Mouse (Mus musculus) lung, embryonic 16.5 days (tissue): ENCODE data around the gene Tmem163. TPM values are rescaled to one million over a fixed set of nuclear protein-coding genes. Genes with fewer than 3 reads are reported as not detected.

Experiments
- ATAC-seq: fragments of 200-750 bp; cut with Nextera tagmentation; 2 replicates; pipeline ENCODE4 v1.8.0; 2017; ENCODE audit warnings: low read depth, mild to moderate bottlenecking, moderate library complexity
- H3K27ac ChIP-seq: fragments of 300-500 bp; sonication (generic); 2 replicates; pipeline ENCODE4 v1.5.1; 2014; ENCODE audit warnings: mild to moderate bottlenecking, control low read depth, low read length
- H3K27me3 ChIP-seq: fragments of 300-500 bp; sonication (generic); 2 replicates; pipeline ENCODE4 v1.6.1; 2014; ENCODE audit warnings: low read depth, low read length, mixed read lengths; ENCODE audit not compliant: control insufficient read depth, insufficient read depth
- H3K36me3 ChIP-seq: fragments of 300-500 bp; sonication (generic); 2 replicates; pipeline ENCODE4 v1.6.1; 2014; ENCODE audit warnings: low read length; ENCODE audit not compliant: control insufficient read depth, insufficient read depth
- H3K4me1 ChIP-seq: fragments of 300-500 bp; sonication (generic); replicated peaks from 2 replicates; pipeline ENCODE4 v1.6.1; 2014; ENCODE audit warnings: low read length, mixed read lengths; ENCODE audit not compliant: control insufficient read depth, insufficient read depth
- H3K4me2 ChIP-seq: fragments of 300-500 bp; sonication (generic); 2 replicates; pipeline ENCODE4 v1.6.1; 2014; ENCODE audit warnings: low read depth, low read length, control low read depth
- H3K4me3 ChIP-seq: fragments of 300-500 bp; sonication (generic); 2 replicates; pipeline ENCODE4 v1.5.1; 2014; ENCODE audit warnings: mild to moderate bottlenecking, low read length, control low read depth
- H3K9ac ChIP-seq: fragments of 300-500 bp; sonication (generic); 2 replicates; pipeline ENCODE4 v1.6.1; 2014; ENCODE audit warnings: low read length, control low read depth
- H3K9me3 ChIP-seq: fragments of 300-500 bp; sonication (generic); 2 replicates; pipeline ENCODE4 v1.6.1; 2016; ENCODE audit warnings: low read length; ENCODE audit not compliant: control insufficient read depth
- WGBS: fragments of 180-500 bp; shearing (Covaris S2); extraction: QIAGEN DNeasy Blood & Tissue Kit; methylation state at CpG from one replicate; pipeline ENCODE4 v1.1.7; 2014; 5-methylcytosine and 5-hydroxymethylcytosine counted together
- polyA plus RNA-seq: library from polyadenylated mRNA; unstranded; fragments of >200 nt; fragmentation: Nextera tagmentation; extraction: Ambion mirVana; gene quantifications from 2 replicates; pipeline ENCODE4 v1.2.1, GENCODE M21; 2015

Tmem163 gene
- polyA plus RNA-seq, result 2.0 and 3.3 TPM in 2 replicates

GRCm38 (mm10) chr1:127679498-127680133, at the start of gene Tmem163:
TSS of gene Tmem163 (minus strand) at chr1:127679548.
- Histone ChIP-seq H3K9me3 (no peaks in the 10 kb centered on the region), H3K4me2 (0 out of 2 replicates have a peak within 1 kb of the TSS, but pooled peaks have one; percentile 17), H3K4me3 (no peak within 1 kb of the TSS), H3K27me3 (peaks cover 49% of the 10 kb centered on the region), H3K27ac (no peak within 1 kb of the TSS), H3K9ac (no peak within 1 kb of the TSS), H3K36me3 (no peaks in the 10 kb centered on the region), H3K4me1 (peaks cover 8% of the 10 kb centered on the region)
- ATAC-seq, result no peak
- WGBS, result 19% methylated on average over 18 of the region's 18 CpGs

GRCm38 (mm10) chr1:127729096-127729495, 49.7 kb upstream of the Tmem163 start, which contains the start of gene Acmsd:
TSS of gene Acmsd (plus strand) at chr1:127729413.
- ATAC-seq, result no peak
- H3K4me2 ChIP-seq, result no peak within 1 kb of the TSS
- peaks cover 3% of the 10 kb centered on the region for H3K9me3 ChIP-seq
- 69% methylated on average over 4 of the region's 4 CpGs for WGBS
- no peak within 1 kb of the TSS for H3K4me3 ChIP-seq
- H3K4me1 ChIP-seq, result no peaks in the 10 kb centered on the region
- H3K36me3 ChIP-seq, result no peaks in the 10 kb centered on the region
- no peak within 1 kb of the TSS for H3K9ac ChIP-seq
- H3K27me3 ChIP-seq, result no peaks in the 10 kb centered on the region
- no peak within 1 kb of the TSS for H3K27ac ChIP-seq

- Histone ChIP-seq H3K9ac (no peak overlapping the region), H3K4me3 (no peak overlapping the region), H3K4me1 (no peaks in the 10 kb centered on the region), H3K9me3 (no peaks in the 10 kb centered on the region; the same call in 1 of the 2 replicates), H3K27me3 (no peaks in the 10 kb centered on the region), H3K4me2 (no peak overlapping the region), H3K36me3 (no peaks in the 10 kb centered on the region), H3K27ac (no peak overlapping the region)
- ATAC-seq, result no peak
- WGBS, result 16% methylated on average over 2 of the region's 2 CpGs
Observed at GRCm38 (mm10) chr1:127723596-127723995, 44.2 kb upstream of the Tmem163 start.

- Histone ChIP-seq H3K27me3 (no peaks in the 10 kb centered on the region), H3K27ac (no peak overlapping the region), H3K36me3 (no peaks in the 10 kb centered on the region), H3K4me2 (no peak overlapping the region), H3K4me3 (no peak overlapping the region), H3K4me1 (no peaks in the 10 kb centered on the region), H3K9me3 (no peaks in the 10 kb centered on the region), H3K9ac (no peak overlapping the region)
- WGBS, result 85% methylated on average over 1 of the region's 1 CpGs
- no peak for ATAC-seq
Observed at GRCm38 (mm10) chr1:127718290-127718689, 38.9 kb upstream of the Tmem163 start.

GRCm38 (mm10) chr1:127716441-127716840, 37.1 kb upstream of the Tmem163 start:
- Histone ChIP-seq H3K9me3 (no peaks in the 10 kb centered on the region), H3K36me3 (no peaks in the 10 kb centered on the region), H3K4me2 (no peak overlapping the region), H3K27me3 (no peaks in the 10 kb centered on the region), H3K27ac (no peak overlapping the region), H3K9ac (no peak overlapping the region), H3K4me3 (no peak overlapping the region), H3K4me1 (no peaks in the 10 kb centered on the region)
- ATAC-seq, result no peak
- 78% methylated on average over 8 of the region's 8 CpGs for WGBS

GRCm38 (mm10) chr1:127706269-127706668, 26.9 kb upstream of the Tmem163 start:
- WGBS, result 51% methylated on average over 5 of the region's 5 CpGs
- H3K9ac ChIP-seq, result no peak overlapping the region
- H3K4me3 ChIP-seq, result no peak overlapping the region
- no peaks in the 10 kb centered on the region for H3K4me1 ChIP-seq
- no peaks in the 10 kb centered on the region for H3K36me3 ChIP-seq
- no peak overlapping the region for H3K27ac ChIP-seq
- no peak for ATAC-seq
- H3K4me2 ChIP-seq, result no peak overlapping the region
- no peaks in the 10 kb centered on the region for H3K9me3 ChIP-seq
- H3K27me3 ChIP-seq, result no peaks in the 10 kb centered on the region

GRCm38 (mm10) chr1:127702187-127702586, 22.8 kb upstream of the Tmem163 start:
- no peak for ATAC-seq

GRCm38 (mm10) chr1:127696533-127696932, 17.2 kb upstream of the Tmem163 start:
- Histone ChIP-seq H3K4me1 (no peaks in the 10 kb centered on the region), H3K4me3 (no peak overlapping the region), H3K36me3 (no peaks in the 10 kb centered on the region), H3K4me2 (no peak overlapping the region), H3K9me3 (no peaks in the 10 kb centered on the region), H3K9ac (no peak overlapping the region), H3K27ac (no peak overlapping the region), H3K27me3 (no peaks in the 10 kb centered on the region)
- 22% methylated on average over 2 of the region's 2 CpGs for WGBS
- no peak for ATAC-seq

More at GRCm38 (mm10) chr1:127702187-127702586, 22.8 kb upstream of the Tmem163 start:
- no peaks in the 10 kb centered on the region for H3K27me3 ChIP-seq
- no peak overlapping the region for H3K4me2 ChIP-seq
- H3K9ac ChIP-seq, result no peak overlapping the region
- 68% methylated on average over 1 of the region's 1 CpGs for WGBS
- H3K9me3 ChIP-seq, result no peaks in the 10 kb centered on the region
- H3K4me3 ChIP-seq, result no peak overlapping the region
- H3K36me3 ChIP-seq, result no peaks in the 10 kb centered on the region
- H3K27ac ChIP-seq, result no peak overlapping the region
- H3K4me1 ChIP-seq, result no peaks in the 10 kb centered on the region

GRCm38 (mm10) chr1:127677661-127678580, 1.4 kb downstream of the Tmem163 start:
- WGBS, result 3% methylated on average over 61 of the region's 64 CpGs
- H3K9me3 ChIP-seq, result no peaks in the 10 kb centered on the region
- H3K9ac ChIP-seq, result peak overlapping the region; percentile 60; the same call in 1 of the 2 replicates
- H3K4me2 ChIP-seq, result peak overlapping the region; percentile 95
- peaks cover 8% of the 10 kb centered on the region for H3K4me1 ChIP-seq
- H3K4me3 ChIP-seq, result peak overlapping the region; percentile 59
- H3K36me3 ChIP-seq, result no peaks in the 10 kb centered on the region
- H3K27ac ChIP-seq, result no peak overlapping the region
- H3K27me3 ChIP-seq, result peaks cover 49% of the 10 kb centered on the region
- ATAC-seq, result peak; percentile 64
